Mouse (Mus musculus) cerebellum, postnatal 14 days (tissue): ENCODE results near the gene Cdh12.
A peak's percentile ranks its signal among the peaks of the same experiment; 100 is the strongest.
"Not testable (repeated sequence)": the region's sequence is repeated elsewhere in the genome, so short reads cannot be mapped to it uniquely, and the experiment has no call there.

ENCODE experiments used
- DNase-seq, 2 experiments: peaks; one replicate each; pipeline ENCODE4 v3.0.0; 2021; ENCODE audit warnings: mixed read lengths in 2 of 2

Gene Cdh12

DNA sequence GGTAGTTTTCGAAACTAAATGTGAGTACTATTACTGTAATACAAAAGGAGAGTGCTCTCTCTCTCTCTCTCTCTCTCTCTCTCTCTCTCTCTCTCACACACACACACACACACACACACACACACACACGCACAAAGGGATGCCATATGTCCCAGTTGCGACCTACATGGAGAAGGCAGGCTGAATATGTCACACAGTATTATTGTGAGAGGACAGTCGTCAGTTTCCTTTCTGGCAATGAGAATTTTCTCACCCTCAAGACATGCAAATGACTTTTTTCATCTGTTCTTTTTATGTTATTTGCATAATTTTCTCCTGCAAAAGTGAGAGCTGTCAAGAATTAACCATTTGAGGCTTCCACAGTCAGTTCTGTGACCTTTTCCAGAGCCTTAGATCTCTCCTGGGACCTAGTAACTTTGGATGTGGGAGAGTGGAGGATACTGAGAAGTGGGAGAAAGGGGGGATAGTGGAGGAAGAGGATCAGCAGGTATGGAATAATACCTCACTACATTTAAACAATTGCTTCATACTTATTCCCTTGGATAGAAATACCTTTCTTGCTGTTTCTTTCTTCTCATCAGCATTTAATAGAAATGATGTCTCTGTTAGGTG lies 660.9 kb downstream of the Cdh12 start:
- peak in 1 of 2 experiments; percentile 1 for DNase-seq

DNA sequence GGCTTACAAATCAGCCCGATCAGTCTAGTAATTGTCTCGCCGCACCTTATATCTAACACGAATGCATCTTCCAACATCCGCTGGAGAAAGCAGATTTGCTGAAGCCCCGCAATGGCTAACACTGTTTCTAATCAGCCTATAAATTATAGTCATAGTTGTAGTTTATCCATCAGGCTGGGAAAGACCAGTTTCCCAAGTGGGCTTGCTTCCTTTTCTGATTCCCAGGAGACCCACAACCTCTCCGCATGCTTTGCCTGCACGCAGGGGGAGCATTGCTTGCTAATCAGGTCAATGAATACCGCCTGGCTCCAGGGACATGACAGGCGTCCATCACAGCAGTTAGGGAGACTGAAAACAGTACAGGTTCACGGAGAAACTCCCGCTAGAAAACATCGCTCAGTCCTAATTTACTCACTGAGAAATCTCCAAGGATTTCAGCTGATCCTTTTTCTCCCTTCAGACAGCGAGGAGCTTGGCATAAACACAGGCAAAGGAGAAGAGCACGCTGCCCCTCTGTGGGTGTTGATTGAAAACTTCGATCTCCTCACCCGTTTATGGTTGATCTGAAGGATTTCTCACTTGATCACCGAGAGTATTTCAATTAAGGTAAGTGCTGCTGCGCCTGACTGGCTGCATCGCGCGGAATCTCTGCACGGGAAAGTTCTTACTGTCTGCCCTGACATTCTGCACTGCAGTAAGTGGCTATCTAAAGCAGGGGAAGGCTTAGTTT lies 662.0 kb downstream of the Cdh12 start:
- peak; percentile 7 to 26 for DNase-seq

DNA sequence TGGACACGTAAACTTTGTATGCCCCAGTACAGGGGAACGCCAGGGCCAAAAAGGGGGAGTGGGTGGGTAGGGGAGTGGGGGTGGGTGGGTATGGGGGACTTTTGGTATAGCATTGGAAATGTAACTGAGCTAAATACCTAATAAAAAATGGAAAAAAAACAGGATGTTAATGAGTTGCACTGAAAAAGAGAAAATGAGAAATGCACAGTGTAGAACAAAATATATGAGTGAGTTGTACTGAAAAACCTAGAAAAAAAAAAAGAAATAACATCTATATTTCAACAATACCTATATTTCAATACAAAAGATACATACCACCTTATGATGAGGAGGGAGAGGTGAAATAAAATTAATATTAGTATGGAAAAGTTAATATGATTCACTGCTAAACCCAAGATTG lies 665.7 kb downstream of the Cdh12 start:
- not testable (repeated sequence) for DNase-seq

DNA sequence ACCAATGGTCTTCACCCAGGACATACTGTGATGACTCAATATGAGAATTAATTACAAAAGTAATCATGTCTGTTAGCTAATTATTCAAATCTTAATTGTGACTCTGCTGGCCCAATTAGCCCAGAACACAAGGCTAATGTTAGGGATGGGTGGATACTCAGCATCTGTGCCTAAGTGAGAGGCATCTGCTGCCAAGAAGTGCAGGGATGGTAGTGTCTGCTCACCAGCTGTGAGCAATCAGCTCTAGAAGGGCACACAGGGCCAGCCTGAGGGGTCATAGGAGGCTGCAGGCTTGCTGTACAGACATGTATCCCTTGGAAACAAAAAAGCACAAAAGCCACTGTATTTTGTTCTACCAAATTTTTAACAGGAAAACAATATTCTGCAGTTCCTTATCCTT lies 681.6 kb downstream of the Cdh12 start:
- DNase-seq = peak; percentile 1 to 4

DNA sequence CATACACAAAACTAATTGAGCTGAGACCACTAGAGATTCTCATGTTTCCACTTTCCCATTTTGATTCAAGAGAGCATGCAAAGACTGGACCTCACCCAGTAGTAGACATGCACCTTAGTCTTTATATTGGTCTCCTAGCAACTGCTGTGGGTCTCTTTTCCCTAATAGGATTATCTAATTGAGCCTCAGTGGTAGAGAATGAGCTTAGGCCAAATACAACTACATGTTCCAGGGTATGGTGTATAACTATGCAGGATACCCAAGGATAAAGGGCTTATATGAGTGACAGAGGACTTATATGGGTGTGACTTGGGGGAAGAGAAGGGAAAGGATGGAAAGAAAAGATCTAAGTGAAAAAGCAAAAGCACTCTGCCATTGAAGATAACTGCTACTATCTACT lies 683.9 kb downstream of the Cdh12 start:
- DNase-seq = no peak

DNA sequence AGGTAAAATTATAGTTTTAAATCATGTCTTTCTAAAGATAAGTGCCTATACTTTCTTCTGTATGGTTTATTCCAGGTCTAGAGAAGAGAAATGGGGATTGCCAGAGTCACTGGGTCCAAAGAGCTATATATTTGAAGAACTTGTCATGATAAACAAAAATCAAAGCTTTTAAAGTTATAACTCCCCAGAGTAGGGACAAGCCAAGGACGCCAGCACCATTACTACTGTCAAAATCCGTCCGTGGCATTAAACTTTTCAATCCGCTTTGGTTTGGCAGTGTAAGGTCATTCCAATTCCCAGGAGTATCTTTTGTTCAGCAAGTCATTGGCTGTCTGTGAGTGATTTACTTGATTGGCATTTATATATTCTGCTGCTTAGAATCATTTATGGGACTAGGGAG lies 697.8 kb downstream of the Cdh12 start:
- no peak for DNase-seq

DNA sequence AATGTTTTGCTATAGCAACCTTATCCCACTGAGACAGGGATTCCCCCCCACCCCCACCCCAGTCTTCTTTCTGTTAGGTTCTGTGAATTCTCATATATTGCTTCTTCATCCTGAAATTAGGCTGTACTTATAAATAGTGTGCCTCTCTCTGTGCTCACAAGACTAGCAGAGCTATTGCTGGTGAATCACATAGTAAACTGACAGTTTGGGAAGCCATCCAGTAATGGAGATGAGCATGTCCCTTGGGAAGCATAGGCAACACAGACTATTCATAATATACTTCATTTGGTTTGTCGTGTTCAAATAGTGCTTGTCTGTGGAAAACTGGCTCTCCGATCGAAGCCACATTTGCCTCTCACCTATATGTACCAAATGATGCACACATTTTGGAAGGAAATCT lies 704.5 kb downstream of the Cdh12 start:
- DNase-seq = no peak

DNA sequence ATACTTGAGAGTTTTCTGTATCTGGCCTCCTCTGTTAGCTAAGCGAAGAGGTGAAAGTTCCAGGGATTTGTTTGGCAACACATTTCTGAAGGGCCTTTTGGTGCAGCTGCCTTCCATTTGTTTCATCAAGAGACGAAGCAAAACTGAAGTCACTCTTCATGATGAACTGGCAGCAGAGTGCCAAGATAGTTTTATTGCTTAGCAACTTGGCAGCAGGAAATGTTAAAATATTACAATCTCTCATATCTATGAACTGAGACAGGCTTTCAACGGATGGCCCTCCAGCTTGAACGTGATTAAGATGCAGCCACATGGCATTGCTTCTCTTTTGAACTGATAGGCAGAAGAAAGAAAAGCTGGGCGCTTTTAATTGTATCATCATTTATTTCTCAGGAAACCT lies 730.7 kb downstream of the Cdh12 start:
- DNase-seq = no peak

DNA sequence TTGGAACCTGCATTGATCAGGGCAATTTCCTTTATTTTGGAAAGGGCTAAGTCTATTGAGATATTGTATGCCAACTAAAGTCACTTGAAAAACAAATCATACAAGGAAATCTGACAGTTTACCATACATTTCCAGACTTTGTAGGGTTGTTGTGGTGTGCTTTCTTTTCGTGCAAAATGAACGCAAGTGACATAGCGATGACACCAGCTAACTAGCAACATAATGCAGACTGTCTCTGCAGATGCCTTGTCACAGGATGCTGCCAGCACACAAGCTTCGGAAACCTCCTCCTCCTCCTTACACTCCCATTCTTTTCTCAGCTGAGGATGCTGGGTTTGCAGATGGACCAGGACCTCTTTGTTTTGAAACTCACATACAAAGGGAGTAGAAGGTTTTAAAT lies 731.1 kb downstream of the Cdh12 start:
- peak in 1 of 2 experiments; percentile 2 for DNase-seq

DNA sequence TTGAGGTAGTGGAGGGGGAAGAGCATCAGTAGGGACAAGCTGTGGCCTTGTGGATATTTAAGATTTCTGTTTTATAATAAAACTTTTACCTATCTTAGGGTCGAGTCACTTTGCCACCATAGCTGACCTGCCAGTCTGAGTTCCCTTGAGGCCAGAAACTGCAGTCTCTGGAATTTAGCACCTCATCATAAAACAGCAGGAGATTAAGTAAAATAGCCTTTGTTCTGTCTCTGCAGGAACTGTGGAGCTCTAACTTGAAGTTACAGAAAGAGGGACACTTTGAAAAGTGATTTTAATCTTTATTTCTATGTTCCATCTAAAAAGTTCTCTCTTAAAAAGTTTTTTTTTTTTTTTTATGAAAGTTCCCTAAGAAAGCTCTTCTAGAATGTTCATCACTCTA lies 736.7 kb downstream of the Cdh12 start:
- DNase-seq = no peak

DNA sequence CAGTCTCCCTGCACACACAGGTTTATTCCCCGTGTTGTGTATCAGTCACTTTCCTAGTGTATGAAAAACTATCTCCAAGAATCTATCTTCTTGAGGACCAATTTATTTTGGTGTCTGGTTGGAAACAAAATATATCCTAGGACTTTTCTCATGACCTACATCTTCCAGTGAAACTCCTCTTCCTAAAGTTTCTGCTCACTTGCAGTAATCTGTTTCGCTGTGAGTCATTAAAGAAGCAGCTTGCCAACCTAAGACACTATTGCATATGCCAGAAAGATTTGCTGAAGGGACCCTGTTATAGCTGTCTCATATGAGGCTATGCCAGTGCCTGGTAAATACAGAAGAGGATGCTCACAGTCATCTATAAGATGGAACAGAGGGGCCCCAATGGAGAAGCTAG lies 761.0 kb downstream of the Cdh12 start:
- DNase-seq = not testable (repeated sequence)

DNA sequence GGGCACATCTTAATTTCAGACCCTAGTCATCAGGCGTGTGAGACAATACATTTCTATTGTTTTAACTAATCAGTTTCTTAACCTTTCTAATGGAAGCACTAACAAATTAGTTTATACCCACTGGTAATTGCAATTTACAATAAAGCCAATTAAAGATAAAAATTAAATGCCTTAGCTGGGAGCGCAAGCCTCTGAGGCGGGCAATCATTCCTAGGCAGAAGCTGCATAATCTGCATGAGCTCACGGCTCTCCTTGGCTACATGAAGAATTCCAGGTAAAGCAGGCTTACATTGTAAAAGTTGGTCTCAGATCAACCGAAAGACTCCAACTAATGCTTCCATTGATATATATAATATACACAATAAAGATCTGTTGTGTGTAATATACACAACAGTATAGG lies 773.9 kb downstream of the Cdh12 start:
- no peak for DNase-seq

DNA sequence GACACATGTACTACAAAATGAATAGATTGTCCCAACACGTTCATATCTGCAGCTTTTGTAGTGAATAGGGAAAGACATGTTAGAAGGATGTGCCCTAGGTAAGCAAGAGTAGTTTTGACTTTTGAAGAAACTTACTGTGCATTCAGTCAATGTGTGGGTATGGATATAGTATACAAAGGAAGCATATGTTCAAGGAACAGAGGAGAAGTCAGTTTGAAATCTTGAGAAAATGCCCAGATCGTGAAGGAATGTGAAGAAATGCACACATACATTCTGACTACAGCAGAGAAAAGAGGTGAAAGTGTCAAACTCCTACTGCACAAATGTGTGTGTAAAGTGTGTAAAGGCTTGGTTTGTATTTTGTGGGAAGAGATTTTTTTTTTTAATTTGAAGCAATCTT lies 812.3 kb downstream of the Cdh12 start:
- DNase-seq = no peak

DNA sequence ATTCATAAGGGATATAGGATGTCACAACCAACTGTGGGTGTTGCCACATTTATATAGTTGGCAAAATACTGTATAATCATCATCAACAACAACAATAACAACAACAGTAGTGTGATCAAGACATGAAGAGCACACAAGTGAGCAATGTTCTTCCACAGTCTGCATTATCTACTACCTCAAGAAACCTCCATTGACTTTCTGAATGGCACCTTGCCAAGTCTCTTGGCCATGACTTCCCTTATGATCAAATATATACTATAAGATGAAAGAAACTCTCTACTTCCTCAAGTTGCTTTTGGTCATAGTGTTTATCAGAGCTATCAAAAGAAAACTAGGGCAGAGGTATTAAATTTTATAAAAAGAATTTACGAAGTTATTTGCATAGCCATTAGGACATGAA lies 820.8 kb downstream of the Cdh12 start:
- DNase-seq = no peak

DNA sequence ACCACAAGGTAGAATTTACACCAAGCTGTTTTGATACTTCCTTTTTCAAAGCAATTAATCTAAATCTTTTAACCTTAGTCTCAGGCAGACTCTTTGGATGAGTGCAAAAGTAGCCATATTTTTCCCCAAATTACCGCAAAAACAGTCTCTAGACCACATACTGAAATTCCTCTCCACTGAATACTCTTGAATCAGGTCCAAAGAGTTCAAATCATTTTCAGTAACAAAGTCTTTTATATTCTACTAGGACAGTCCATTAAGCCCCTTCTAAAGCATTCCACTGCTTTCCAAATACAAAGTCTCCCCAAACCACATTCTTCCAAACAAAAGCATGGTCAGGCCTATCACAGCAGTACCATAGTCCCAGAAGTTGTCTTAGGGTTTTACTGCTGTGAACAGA lies 848.0 kb downstream of the Cdh12 start:
- no peak for DNase-seq

DNA sequence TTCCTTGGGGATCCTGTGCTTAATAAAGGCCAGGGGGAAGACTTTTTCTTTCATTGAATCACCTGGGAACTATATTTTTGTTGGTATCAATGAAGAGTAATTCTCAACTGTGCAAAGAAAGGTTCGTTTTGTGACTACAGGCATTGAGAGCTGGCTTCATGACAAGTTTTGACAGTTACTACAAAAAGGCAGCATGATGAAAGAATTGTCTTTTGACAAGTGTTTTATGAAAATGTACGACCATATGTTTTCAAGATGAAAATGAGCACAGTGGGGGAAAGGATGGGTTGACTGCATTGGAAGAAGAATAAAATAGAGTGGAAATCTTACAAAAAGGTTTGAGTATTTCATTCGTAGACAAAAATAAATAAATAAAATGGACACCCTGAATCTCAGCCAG lies 866.4 kb downstream of the Cdh12 start:
- no peak for DNase-seq

DNA sequence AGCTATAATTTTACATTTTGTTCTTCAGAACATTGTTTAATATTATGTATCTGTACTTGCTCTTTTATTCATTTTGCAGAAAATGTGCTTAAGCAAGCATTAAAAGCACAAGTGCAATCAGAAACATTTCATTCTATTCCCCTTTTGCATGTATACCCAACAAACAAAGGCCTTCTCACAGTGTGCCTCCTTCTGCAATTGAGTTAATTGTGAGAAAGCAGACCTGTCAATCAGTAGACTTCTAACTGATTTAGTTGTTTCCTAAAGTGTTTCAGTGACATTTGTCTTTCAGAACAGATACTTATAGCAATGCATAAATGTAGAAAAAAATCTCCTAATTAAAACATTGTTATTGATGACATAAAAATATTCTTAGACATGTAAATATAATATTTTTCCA lies 894.8 kb downstream of the Cdh12 start:
- DNase-seq = no peak

DNA sequence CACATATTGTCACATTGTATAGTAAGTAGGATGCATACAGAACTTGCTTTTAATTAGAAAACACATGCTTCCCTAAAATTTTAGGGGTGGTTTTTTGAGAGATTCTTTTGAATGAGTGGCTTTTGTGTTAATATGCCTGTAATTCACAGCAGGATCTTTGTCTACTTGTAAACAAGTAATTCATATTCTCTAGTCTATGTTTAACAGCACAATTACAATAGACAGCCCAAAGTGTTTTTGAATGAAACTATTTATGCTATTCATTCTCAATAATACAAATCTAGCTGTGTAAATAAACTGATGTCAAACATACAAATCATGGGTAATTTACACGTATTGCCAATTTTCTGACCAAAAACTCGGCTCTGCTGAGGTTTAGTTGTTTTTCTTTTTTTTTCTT lies 895.3 kb downstream of the Cdh12 start:
- no peak for DNase-seq

DNA sequence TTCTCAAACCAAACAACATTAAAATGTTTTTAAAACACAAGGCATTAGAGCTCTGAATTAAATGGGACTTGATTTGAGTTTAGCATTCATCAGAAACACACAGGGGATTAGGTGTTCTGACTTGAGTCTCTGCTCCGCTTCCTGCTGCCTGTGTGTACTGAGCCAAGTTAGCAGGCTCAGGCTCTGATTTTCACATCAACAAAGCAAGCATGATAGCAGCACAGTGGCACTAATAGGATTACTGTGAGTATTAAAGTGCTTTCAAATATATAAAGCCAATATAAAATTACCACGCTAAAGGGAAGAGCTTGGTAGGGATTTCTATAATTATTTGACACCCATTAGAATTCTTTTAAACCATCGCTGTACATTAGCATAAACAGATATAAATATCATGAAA lies 895.7 kb downstream of the Cdh12 start:
- DNase-seq = peak; percentile 24 to 33

DNA sequence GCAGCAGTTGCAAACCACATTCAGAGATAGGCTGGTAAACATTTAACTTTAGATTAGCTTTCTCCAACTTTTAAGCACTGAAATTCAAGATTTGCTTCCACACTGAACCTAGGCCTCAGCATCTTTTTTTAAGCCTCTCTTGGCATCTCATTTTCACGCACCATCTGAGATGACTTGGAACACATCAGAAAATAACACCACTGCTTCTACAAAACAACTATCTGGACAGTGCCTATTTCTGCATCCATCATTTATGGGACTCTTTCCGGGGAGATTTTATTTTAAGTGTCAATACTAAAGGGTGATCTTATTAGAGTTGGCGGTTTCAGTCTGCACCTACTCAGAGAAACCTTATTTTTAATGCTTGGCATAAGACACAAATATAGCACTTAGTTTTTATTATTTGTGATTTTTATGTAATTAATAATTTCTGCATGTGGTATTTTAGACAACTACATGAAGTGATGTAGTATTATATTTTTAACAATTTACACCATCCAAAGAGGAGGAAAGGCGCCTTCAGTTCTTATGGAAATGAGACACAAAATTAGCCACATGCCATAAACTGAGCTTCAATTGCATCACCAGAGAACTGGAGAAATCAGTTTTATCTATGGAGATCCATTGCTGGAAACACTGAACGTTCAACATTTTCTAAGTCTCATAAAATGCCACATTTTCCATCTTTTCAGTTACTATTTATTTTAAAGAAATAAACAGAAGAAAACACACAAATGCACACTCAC lies 906.5 kb downstream of the Cdh12 start:
- DNase-seq = no peak

DNA sequence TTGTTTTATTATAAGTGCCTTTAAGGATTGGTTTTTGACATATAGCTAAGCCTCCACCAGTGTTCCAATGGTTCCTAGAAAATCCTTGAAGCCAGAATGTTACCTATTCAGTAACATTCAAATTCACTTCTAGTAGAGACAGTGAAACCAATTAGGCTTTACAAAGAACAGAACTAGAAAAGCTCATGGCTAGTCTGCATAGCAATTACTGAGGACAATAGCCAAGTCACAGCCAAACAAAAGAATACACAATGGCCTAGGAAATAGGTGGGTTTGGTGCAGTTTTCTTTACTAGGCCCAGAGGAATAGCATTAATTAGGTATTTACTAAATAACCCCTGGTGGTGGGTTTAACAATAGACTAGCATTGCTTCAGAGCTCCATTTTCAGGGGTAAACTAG lies 917.3 kb downstream of the Cdh12 start:
- no peak for DNase-seq

DNA sequence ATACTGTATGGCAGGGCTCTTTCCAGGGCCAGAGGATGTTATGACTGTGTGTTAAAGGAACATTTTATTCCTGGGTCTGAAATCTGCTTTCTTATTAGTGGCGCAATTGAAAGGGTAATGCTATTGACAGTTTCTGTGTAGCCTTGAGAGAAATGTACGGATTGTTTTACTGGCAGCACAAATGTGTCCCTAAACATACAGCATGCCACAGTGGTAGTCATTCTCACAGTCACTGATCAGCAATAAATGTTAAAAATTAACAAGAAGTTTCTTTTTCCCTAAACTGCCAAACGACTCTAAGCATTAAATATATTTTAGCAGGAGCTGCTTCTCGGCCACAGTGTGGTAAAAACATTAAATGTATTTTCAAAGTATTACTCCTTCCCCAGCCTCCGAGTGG lies 926.4 kb downstream of the Cdh12 start:
- no peak for DNase-seq

DNA sequence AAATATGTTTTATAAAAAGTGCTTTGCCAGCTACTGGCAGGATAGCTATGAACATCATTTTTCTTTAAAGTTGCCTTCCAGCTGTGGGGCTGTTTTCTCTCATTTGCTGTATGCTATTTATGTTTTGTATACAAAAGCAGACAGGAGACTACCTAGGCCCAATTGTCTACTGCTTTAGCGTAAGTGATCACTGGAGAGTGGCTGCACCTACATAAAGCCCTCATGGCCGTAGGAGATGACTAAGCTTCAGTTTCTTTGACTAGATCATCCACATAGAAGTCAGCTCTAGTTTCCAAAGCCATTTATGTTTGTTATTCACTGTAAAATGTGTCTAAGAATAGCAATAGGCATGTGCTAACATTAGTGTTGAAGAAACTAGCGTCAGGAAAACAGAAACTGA lies 926.8 kb downstream of the Cdh12 start:
- no peak for DNase-seq

DNA sequence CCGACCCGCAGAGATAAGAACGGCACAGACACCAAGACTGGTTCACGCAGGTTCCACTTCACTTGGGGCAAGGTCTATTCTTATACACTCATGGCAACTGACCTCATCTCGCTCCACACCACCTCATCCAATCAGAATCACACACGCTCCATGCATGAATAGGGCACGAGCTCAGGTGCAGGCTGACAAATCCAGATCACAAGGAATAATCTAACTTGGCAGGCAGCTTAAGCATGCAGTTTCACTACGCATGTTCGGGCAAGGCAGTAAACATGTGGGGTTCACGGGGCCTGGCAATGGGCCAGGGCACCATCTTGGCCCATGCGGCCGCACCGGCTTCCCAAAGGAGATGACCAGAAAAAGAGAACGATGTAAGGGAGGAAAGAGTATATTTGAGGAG lies 942.4 kb downstream of the Cdh12 start:
- DNase-seq = peak; percentile 46 to 56
